Mouse (Mus musculus) heart, postnatal 25 days (tissue): ENCODE data around the gene Manba. TPM values are rescaled to one million over a fixed set of nuclear protein-coding genes. Genes with fewer than 3 reads are reported as not detected.
"Not testable (repeated sequence)": the region's sequence is repeated elsewhere in the genome, so short reads cannot be mapped to it uniquely, and the experiment has no call there.

Experiments used
- DNase-seq: peaks from one replicate; pipeline ENCODE4 v3.0.0; 2022; ENCODE audit warnings: low spot score
- intact Hi-C: fragments of 180-260 bp; cut with DNase I; formaldehyde crosslinking; loops from one replicate; pipeline ENCODE4 v1.15.1; 2025
- total RNA-seq, 2 experiments: library from RNA; stranded (reverse); gene quantifications; 2 replicates each; pipeline ENCODE4 v1.2.3; 2021

Manba gene
- total RNA-seq, 2 experiments from 2014 or later, result 18.4 to 18.8 TPM

DNA sequence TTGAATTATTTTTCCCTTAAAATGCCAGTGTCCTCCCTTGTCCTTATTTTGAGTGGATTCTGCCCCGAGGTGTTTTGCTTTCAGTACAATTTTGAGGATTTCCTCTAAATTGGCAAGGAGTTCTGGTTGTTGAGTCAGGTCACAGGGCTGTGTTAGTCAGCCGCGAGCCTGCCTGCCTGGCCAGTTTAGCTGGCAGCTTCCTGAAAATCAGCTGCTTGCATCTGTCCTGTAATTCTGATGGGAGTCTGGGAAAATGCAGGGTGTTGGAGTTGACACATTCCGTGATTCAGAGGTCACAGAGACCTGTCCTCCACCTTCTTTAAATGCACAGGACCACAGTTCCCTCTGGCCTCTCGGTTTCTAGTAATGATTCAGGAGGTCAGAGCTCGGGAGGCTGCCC lies 34.2 kb downstream of the Manba start:
- no peak for DNase-seq
- intact Hi-C loops, result no loop called here

DNA sequence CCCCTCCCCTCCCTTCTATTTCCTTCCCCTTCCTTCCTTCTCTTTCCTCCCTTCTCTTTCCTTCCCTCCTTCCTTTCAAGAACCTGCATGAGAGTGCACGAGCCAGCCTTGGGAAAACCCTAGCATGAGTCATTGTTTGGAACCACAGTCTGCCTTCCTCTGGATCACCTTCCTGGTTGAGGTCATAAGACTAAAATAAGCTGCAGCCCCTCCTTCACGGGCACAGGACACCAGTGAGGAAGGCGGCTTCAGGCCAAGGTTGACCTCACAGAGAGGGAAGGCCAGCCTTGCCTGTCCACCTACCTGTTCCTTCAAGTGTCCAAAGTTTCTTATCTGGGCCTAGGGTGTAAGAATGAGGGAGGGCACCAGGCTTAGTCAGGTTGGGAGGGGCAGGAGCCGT lies 36.6 kb downstream of the Manba start:
- intact Hi-C loops, result no loop called here
- peak; percentile 82 for DNase-seq

DNA sequence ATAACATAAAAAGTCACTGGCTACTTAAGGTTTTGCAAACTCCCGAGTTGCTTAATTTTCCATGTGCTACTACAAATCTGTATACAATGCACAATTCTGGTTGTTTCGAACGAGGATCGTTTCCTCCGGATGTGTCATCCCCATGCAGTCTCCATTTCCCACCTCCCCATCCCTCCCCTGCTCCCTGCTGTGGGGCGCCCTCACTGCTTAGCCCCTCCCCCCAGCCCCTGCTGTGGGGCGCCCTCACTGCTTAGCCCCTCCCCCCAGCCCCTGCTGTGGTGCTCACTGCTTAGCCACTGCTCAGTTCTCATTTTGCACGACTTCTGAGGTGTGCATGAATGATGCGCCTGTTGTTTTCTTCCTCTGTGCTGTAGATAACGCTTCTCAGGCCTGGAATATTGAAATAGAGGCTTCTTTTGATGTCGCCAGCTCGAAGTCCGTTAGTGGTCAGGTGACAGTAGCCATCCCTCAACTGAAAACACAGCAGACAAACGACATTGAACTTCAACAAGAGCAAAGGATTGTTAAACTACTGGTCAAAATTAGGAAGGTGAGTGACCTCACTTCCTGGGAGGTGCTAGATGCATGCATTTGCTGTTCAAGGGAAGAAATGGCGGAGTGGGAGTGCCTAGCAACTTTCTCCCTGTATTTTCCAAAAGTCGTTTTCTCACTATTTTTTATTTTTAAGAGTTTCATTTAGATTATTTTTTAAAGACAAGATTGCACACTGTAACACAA lies 37.4 kb downstream of the Manba start:
- intact Hi-C loops, result no loop called here
- DNase-seq, result no peak

DNA sequence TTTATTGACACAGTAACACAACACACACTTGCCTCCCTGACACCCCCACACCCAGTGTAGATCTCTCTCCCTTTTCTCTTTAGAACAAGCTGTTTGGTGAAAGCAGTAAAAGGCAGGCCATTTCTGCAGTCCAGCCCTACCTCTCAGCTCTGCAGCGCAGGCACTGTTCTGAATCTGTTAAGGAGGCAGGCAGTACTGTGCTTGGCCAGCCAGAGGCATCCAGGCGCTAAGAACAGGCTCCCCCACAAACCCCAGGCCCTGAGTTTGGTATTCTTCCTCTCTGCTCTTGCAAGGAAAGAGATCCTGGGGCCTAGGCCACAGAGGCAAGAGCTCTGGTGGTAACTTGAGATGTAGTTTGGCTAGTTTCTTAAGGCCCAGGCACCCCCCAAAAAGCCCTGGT lies 39.5 kb downstream of the Manba start:
- DNase-seq, intact Hi-C loops: not testable (repeated sequence)

DNA sequence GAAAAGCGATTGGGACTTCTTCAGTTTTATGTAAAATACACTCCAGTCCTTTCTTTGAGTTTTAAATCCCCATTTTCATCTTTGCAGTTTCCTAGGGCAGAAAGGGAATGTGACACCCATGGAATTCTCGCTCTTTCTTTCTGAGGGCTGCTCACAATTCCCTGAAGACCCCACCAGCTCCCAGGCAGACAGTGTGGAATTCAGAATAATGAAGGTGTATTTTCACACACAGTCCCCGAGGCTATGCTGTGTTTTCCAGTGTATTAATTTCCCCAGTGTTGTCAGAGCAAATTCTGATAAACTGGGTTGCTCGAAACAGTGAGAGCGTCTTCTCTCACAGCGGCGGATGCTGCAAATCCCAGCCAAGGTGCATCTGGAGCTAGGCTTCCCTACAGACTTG lies 44.3 kb downstream of the Manba start:
- intact Hi-C loops, result loop anchor here (5.0 kb wide), 1 partner anchor 127 kb away; no protein-coding TSS in a partner anchor
- DNase-seq, result no peak

DNA sequence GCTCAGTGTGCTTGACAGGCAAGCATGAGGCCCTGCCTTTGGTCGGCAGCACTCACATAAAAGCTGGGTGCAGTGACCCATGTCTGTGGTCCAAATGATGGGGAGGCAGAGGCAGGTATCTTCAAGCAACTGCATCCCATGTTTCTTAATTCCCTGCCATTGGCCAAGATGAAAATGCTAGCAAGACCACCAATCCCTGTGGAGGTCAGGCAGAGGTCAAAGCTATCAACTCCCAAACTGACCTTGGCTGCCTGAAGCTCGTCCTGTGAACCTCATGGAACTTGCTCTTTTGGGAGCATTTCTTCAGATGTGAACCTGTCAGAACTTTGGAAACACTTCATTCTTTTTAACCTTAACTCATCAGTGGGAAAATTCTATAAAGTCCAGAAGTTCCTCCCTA lies 46.4 kb downstream of the Manba start:
- DNase-seq, result no peak
- intact Hi-C loops, result loop anchor here (5.0 kb wide), 1 partner anchor 129 kb away; no protein-coding TSS in a partner anchor

DNA sequence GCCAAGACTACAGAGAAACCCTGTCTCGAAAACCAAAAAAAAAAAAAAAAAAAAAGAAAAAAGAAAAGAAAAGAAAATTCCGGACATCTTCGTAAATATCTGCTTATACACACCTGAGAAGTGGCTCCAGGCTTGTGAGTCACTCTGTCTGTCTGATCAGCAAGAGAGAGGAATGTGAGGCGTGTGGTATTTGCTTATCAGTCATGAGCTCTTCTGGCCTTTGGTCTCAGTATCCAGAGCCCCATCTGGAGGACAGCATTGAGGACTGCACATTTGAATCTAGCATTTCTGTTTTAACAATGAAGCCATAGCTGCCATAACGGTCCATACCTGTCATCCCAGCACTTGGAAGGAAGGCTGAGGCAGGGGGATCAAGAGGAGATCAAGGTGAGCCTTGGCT lies 48.7 kb downstream of the Manba start:
- intact Hi-C loops, result loop anchor here (5.0 kb wide), 1 partner anchor 132 kb away; no protein-coding TSS in a partner anchor
- DNase-seq, result no peak

DNA sequence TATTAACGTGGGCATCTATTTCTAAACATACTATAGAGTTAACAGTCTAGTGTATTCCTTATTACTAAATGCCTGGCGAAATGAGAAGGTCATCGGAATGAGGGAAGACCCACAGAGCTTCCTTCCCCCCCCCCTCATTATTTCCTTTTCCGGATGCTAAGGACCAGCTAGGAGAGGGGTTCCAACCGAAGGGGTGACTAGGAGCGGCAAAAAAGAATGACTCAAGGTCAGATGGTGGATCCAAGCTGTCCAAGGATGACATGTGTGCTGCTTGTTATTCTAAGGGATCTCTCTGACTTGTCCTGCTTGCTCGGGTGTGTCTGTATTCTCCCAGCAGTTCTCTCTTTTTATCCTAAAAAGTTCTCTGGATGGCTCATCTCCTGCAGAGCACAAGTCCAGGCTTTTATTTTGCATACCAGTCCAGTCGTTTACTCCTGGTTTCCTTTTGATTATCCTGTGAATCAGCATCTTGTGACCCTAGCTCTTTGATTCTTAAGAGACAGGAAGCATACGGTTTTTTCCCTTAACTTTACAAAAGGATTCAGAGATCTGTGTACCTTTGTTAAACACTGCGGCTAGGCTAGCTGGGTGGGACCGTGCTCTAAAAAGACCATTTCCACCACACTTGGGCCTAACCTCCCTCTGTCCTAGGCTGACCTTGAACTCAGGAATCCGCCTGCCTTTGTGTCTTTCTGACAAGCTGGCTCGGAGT lies 61.0 kb downstream of the Manba start:
- intact Hi-C loops, result no loop called here
- DNase-seq, result no peak

DNA sequence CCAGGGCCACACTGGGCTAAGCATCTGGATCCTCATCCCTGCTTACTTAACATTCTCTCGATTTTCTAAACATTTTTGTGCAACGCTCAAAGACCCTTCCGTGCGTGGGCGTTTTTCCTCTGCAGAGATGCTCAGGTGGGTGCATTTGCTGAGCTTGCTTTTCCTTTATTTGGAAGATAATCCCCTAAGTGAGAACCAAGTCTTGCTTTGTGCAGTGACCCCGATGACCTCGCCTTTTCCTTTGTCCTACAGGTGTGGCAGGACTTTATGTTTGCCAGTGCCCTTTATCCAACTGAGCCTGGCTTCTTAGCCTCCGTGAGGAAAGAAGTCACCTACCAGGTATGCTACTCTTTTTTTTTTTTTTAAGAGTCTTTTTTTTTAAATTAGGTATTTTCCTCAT lies 61.9 kb downstream of the Manba start:
- DNase-seq, result no peak
- intact Hi-C loops, result no loop called here

DNA sequence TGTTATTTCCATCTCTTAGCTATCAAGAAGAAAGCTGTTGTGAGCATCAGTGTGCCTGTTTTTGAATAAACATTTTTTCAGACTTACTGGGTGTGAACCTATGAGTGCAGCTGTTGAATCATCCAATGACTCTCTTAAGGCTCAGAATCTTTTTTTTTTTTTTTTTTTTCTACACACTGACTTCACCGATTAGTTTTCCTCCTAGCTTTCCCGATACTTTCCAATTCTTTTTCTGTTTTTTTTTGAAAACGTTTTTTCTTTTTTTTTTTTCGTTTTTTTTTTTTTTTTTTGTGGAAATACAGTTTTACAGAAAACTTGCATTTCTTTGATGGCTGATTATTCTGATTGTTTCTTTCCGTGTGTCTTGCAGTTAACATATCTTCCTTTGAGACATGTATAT lies 67.5 kb downstream of the Manba start:
- intact Hi-C loops, result no loop called here
- no peak for DNase-seq

DNA sequence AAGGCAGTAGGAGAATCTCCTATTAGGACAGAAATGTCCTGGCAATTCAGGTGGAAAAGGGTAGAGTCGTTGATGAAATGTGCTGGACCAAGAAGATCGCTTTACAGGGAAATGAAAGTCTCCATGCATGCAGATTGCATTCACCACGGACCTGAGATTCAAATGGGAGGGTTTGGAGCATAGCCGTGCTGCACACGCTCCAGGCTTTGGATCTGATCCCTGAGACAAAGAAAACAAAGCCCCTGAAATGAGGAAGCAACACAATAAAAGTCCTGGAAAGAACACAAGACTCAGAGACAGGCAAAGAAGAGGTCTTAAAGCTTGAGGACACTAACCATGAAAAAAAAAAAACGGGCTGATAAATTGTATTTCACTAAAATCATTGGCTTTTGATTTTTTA lies 69.8 kb downstream of the Manba start:
- intact Hi-C loops, result loop anchor here (5.0 kb wide), 1 partner anchor 157 kb away; no protein-coding TSS in a partner anchor
- no peak for DNase-seq

DNA sequence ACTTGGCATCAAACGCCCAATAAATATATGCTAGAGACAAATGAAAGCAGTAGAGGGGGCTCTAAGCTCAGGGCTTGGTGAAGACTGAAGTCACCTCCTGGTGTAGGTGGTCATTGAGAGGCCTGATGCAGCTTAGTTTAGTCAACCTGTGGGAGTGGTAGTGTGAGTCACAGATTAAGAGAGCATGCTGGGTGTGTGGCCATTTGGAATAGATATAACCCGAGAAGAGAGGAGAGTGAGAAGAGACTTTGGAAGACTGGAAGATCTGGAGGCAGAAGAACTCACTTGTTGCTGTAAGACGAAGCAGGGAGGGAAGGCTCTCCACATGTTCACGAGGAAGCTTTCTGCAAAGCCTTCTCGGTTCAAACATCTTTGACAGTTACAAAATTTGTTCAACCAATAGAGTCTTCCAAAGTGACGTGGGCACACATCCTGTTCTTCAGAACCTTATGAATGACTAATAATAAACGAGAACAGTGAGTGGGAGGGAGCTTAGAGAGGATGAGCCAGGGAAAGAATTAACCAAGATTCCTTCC lies 70.7 kb downstream of the Manba start:
- intact Hi-C loops, result loop anchor here (5.0 kb wide), 1 partner anchor 156 kb away; no protein-coding TSS in a partner anchor
- DNase-seq, result no peak

DNA sequence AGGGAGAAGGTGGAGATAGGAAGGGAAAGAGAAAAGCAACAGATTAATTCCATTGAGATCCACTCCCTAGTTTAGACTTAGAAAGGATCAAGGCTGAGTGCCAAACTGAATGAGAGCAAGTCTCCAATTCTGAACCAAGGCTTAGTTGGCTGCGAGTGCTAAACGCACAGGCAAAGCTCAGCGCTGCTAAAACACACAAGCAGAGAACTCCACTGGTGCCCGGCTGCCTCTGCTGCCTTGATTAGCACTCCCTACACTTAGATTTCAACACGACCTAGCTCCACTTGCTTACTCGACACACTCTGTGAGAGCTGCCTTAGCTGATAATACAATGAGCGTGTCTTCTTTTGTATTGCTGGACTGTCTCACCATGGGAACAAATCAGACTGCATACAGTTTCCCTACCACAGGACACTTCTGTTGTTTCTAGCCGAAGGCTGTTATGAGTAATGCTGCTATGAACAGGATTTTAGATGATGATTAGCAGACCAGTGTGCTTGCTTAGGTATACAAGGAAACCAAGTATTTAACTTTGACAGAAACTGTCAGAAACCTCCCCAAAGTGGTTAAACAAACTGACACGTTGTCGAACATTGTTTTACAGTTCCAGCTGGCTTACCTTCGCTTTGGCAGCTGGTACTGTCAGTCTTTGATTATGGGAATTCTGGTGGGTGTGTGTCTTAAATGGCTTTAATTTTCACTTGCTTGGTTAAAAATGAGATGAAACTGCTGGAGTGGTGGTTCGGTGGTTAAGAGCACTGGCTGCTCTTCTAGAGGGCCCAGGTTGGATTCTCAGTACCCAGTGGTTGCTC lies 71.6 kb downstream of the Manba start:
- DNase-seq, result no peak
- intact Hi-C loops, result loop anchor here (5.0 kb wide), 1 partner anchor 155 kb away; no protein-coding TSS in a partner anchor

DNA sequence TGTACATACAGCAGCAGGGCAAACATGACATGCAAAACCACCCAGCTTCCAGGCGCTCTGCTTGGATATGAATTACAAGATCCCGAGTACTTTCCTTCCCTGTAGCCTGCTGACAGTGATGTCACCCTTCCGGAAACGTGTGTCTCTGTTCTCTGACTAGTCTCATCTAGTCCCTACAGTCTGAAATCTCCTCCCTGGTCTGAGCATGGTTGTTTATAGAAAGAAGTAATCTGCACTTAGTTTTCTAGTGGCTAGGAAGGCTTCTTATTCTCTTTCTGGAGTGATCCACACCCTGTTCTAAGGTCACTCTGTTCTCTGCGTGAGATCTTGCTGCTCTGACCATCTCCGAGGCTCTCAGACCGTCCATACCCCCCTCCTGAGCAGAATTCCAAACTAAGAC lies 76.6 kb downstream of the Manba start:
- intact Hi-C loops, result no loop called here
- DNase-seq, result no peak

DNA sequence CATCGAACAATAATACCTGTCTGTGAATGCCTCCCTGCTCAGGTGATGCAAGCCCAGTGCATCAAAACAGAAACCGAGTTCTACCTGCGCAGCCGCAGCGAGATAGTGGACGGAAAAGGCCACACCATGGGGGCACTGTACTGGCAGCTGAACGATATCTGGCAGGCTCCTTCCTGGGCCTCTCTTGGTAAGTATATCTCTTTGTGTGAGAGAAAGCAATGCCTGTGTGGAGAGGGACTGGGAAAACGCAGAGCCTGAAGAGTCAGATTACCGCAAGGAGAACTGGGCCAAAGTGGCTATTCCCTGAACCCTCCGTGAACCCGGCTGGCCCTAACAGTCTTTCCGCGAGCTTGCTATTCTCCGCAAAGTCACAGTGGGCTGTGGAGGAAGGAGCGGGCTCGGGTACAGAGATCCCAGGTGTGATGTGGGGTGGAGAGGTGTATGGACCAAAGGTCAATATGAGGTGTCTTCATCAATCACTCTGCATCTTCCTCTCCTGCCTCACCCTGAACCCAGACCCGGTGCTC lies 77.8 kb downstream of the Manba start:
- DNase-seq, result no peak
- intact Hi-C loops, result no loop called here

DNA sequence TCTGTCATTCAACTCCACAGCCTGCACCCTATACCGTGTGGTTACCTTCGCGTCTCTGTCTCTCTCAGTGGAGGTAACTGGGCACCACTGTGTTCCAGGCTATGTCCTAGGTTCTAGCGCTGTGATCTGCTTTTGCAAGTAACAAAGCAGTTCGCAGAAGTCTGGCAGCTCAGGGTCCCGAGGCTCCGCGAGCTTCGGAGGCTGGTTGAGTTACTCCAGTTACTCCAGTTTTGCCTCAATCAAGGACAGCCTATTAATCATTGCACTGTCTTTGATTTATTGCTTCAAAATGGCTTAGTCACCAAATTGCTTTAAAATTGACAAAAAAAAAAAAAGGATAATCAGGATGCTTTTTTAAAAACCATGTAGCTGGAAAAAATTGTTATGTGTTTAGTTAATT lies 79.3 kb downstream of the Manba start:
- no peak for DNase-seq
- intact Hi-C loops, result no loop called here

DNA sequence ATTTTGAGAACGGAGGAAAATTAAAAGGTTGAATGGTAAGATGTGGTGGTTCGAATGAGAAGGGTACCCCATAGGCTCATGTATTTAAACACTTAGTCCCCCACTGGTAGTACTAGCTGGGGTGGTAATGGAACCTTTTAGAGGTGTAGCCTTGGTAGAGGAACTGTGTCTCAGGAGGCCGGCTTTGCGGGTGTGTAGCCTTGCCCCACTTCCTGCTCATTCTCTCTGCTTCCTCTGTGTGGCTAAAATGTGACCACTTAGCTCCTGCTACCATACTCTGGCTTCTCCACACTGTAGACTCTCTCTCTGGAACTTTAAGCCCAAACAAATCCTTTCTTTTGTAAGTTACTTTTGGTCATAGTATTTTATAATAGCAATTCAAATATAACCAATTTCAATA lies 79.9 kb downstream of the Manba start:
- intact Hi-C loops, result no loop called here
- DNase-seq, result no peak

DNA sequence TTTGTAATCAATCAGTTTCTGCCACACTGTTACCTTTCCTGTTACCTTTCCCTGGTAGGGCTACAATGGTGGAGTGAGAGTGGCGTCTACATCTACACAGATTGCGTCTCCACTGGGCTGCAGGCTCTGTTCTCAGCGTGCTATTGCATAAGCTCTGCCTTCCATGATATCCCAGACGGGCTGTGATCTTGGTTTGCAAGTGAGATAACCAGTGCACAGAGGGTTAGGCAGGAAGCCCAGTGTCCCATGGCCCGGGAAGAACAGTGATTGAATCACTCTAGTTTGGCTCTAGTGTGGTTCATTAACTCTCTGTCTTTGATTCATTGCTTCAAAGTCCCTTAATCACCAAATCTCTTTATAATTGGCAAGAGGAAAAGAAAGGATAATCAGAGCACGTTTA lies 82.5 kb downstream of the Manba start:
- no peak for DNase-seq
- intact Hi-C loops, result no loop called here

DNA sequence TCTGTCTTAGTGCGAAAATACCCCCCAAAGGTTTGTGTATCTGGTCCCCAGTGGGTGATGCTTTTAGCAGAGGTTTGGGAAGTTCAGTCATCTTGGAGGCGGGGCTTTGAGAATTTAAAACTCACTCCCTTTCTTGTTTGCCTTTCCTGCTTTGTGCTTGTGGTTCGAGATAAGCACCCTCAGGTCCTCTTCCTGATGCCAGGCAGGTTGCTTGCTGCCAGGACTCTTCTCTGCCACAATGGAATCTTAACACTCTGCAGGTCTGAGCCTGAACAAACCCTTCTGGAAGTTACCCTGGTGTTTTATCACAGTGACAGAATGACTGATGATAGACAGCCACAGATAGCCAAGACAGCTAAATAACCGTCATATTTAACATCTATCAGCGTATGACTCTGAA lies 83.2 kb downstream of the Manba start:
- DNase-seq, result no peak
- intact Hi-C loops, result no loop called here

DNA sequence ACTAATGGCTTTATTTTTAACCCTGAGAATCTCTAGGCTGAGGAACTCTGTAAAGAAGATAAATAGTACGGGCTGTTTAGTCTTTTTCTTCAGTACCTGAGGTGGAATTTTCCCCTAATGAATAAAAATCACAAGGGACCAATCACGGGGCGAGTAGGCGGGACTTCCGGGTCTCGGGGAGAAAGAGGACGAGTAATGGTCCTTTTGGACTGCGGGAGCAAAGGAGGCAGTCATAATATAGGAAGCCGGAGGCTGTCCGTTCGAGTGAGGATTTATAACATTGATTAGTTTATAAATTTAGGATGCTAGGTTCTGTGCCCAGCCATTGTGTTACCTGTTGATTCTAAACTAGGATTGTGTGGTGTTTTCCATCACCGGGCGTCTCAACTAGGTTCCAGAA lies 86.1 kb downstream of the Manba start:
- intact Hi-C loops, result no loop called here
- DNase-seq, result no peak
